Mouse (Mus musculus) spleen, adult 2 months (tissue): Measurements from ENCODE around the gene Gp1bb.

Source experiments
- CTCF ChIP-seq: fragments of 200-500 bp; IDR thresholded peaks from 2 replicates; pipeline ENCODE4 v1.5.1; 2011; ENCODE audit warnings: mild to moderate bottlenecking, inconsistent platforms; ENCODE audit not compliant: insufficient read depth, insufficient read length, insufficient replicate concordance; ENCODE audit errors: extremely low read depth
- POLR2A ChIP-seq: fragments of 200-500 bp; IDR thresholded peaks from 2 replicates; pipeline ENCODE4 v1.6.1; 2011; ENCODE audit warnings: low read depth, low read length, inconsistent platforms

GRCm38 (mm10) chr16:18585676-18586075 lies 36.5 kb downstream of the Gp1bb start:
- TF ChIP-seq CTCF = no peak
- no peak for TF ChIP-seq POLR2A
